Mouse (Mus musculus) ES-E14 (cell line): ENCODE data around the gene Wdr46. TPM values are rescaled to one million over a fixed set of nuclear protein-coding genes. Genes with fewer than 3 reads are reported as not detected.
A peak's percentile ranks its signal among the peaks of the same experiment; 100 is the strongest.

Experiments
- DNase-seq: peaks from one replicate; pipeline ENCODE4 v3.0.0-alpha.2; 2013; ENCODE audit warnings: low read depth, low spot score
- H3K27ac ChIP-seq: 2 replicates; pipeline ENCODE4 v1.5.1; 2012; ENCODE audit warnings: low read depth, mild to moderate bottlenecking, low read length, moderate library complexity, mixed read lengths; ENCODE audit not compliant: poor library complexity, insufficient read depth, severe bottlenecking
- H3K36me3 ChIP-seq: 2 replicates; pipeline ENCODE4 v1.6.1; 2012; ENCODE audit warnings: mild to moderate bottlenecking, low read length, moderate library complexity, mixed read lengths; ENCODE audit not compliant: control insufficient read depth, poor library complexity, insufficient read depth, severe bottlenecking
- H3K4me1 ChIP-seq, 2 experiments: fragments of 150-350 bp in 1 of 2; sonication (generic) in 1 of 2; 2 replicates each; pipeline ENCODE4 v1.6.1; 2012; ENCODE audit warnings: low read length in 2 of 2, mild to moderate bottlenecking in 1 of 2, mixed read lengths in 1 of 2; ENCODE audit not compliant: control insufficient read depth in 2 of 2, insufficient read depth in 2 of 2, poor library complexity in 1 of 2
- H3K4me3 ChIP-seq, 2 experiments: fragments of 150-350 bp in 1 of 2; sonication (generic) in 1 of 2; 2 replicates each; pipeline ENCODE4 v1.5.1; 2012; ENCODE audit warnings: low read length in 2 of 2, low read depth in 1 of 2, mild to moderate bottlenecking in 1 of 2, mixed read lengths in 1 of 2; ENCODE audit not compliant: insufficient read depth in 1 of 2, poor library complexity in 1 of 2, severe bottlenecking in 1 of 2
- H3K9ac ChIP-seq: 2 replicates; pipeline ENCODE4 v1.6.1; 2012; ENCODE audit warnings: low read depth, mild to moderate bottlenecking, low read length, mixed read lengths; ENCODE audit not compliant: poor library complexity, insufficient read depth, severe bottlenecking
- H3K9me3 ChIP-seq: fragments of 150-350 bp; sonication (generic); 2 replicates; pipeline ENCODE4 v1.6.1; 2012; ENCODE audit warnings: low read depth, mild to moderate bottlenecking, low read length; ENCODE audit not compliant: control insufficient read depth, insufficient read depth
- CHD2 ChIP-seq: IDR thresholded peaks from 2 replicates; pipeline ENCODE4 v1.6.1; 2014; ENCODE audit warnings: mild to moderate bottlenecking, low read depth, low read length, inconsistent platforms
- HCFC1 ChIP-seq: IDR thresholded peaks from 2 replicates; pipeline ENCODE4 v1.6.1; 2012; ENCODE audit warnings: low read length, inconsistent platforms, borderline replicate concordance; ENCODE audit not compliant: insufficient read depth
- MAFK ChIP-seq: IDR thresholded peaks from 2 replicates; pipeline ENCODE4 v1.6.1; 2014; ENCODE audit warnings: mild to moderate bottlenecking, low read depth, low read length, inconsistent platforms; ENCODE audit not compliant: insufficient read depth
- ZC3H11A ChIP-seq: IDR thresholded peaks from 2 replicates; pipeline ENCODE4 v1.6.1; 2012; ENCODE audit warnings: low read depth, mild to moderate bottlenecking, inconsistent platforms, low read length, borderline replicate concordance
- ZNF384 ChIP-seq: IDR thresholded peaks from 2 replicates; pipeline ENCODE4 v1.6.1; 2012; ENCODE audit warnings: low read depth, low read length, inconsistent platforms
- in situ Hi-C, 2 experiments: fragments of 600-800 bp; cut with MboI; formaldehyde crosslinking; loops; one replicate each; pipeline ENCODE4 v1.15.1; 2025; ENCODE audit warnings: low sequenced_read_pairs in 2 of 2, inconsistent platforms in 1 of 2; ENCODE audit not compliant: unreplicated experiment in 2 of 2
- total RNA-seq: library from RNA; depleted of rRNA; stranded (reverse); fragments of 300-350 nt; gene quantifications from 2 replicates; pipeline ENCODE4 v1.2.3, GENCODE M21; 2012

The Wdr46 gene
- total RNA-seq, 1 experiment, result 78.2 TPM

GRCm38 (mm10) chr17:33908331-33909076, 32.0 kb upstream of the Wdr46 start:
- peak overlapping the region; percentile 77 for H3K9ac ChIP-seq
- peak overlapping the region; percentile 75 to 87 for H3K4me3 ChIP-seq
- no peaks in the 10 kb centered on the region for H3K9me3 ChIP-seq
- H3K4me1 ChIP-seq, result peaks cover 0 to 15% of the 10 kb centered on the region in 2 experiments; a peak in 3 of 4 replicates
- no peak for DNase-seq
- TF ChIP-seq CHD2, result no peak
- TF ChIP-seq ZC3H11A, result no peak
- TF ChIP-seq MAFK, result no peak
- no peak for TF ChIP-seq ZNF384
- no peak for TF ChIP-seq HCFC1
- peak overlapping the region; percentile 90 for H3K27ac ChIP-seq
- peaks cover 27% of the 10 kb centered on the region for H3K36me3 ChIP-seq
- in situ Hi-C loops, result no loop called here

- peak within 1 kb of the TSS; percentile 84 to 87 for H3K4me3 ChIP-seq
- peak within 1 kb of the TSS; percentile 92 for H3K9ac ChIP-seq
- TF ChIP-seq HCFC1 (peak; percentile 90), CHD2 (no peak; the same call in 1 of the 2 replicates), MAFK (no peak)
- no peaks in the 10 kb centered on the region for H3K9me3 ChIP-seq
- peak within 1 kb of the TSS; percentile 90 for H3K27ac ChIP-seq
- H3K4me1 ChIP-seq, result peaks cover 0 to 8% of the 10 kb centered on the region in 2 experiments; a peak in 2 of 4 replicates
- in situ Hi-C loops, result no loop called here
- H3K36me3 ChIP-seq, result peaks cover 35% of the 10 kb centered on the region
- DNase-seq, result peak; percentile 97
Observed at GRCm38 (mm10) chr17:33909077-33909868, 31.2 kb upstream of the Wdr46 start, which contains the start of gene Daxx. TSS of gene Daxx (plus strand) at chr17:33909414.

- H3K9ac ChIP-seq, result peak overlapping the region; percentile 92
- TF ChIP-seq ZC3H11A (no peak), HCFC1 (no peak), MAFK (no peak), CHD2 (no peak), ZNF384 (no peak)
- H3K4me3 ChIP-seq, result peak overlapping the region; percentile 84 to 87
- peaks cover 36% of the 10 kb centered on the region for H3K36me3 ChIP-seq
- H3K4me1 ChIP-seq, result peaks cover 0 to 8% of the 10 kb centered on the region in 2 experiments; a peak in 2 of 4 replicates
- in situ Hi-C loops, result no loop called here
- no peak for DNase-seq
- peak overlapping the region; percentile 76 for H3K27ac ChIP-seq
- H3K9me3 ChIP-seq, result no peaks in the 10 kb centered on the region
Observed at GRCm38 (mm10) chr17:33909869-33910250, 30.6 kb upstream of the Wdr46 start.

DNA sequence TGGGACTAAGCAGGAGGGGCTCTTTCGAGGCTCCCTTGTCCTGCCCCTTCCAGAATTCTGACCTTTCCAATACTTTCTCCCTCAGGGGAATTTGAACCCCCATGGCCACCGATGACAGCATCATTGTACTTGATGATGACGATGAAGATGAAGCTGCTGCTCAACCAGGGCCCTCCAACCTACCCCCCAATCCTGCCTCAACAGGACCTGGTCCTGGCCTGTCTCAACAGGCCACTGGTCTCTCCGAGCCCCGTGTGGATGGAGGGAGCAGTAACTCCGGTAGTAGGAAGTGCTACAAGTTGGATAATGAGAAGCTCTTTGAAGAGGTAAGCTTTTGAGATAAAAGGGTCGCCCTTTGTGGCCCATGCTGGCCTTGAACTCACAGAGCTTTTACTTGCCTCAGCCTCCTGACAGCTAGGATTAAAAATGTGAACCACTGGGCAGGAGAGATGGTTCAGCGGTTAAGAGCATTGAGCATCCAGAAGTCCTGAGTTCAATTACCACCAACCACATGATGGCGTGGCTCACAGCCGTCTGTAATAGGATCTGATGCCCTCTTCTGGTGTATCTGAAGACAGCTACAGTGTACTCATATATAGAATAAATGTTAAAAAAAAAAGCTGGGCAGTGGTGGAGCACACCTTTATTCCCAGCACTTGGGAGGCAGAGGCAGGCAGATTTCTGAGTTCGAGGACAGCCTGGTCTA, 30.0 kb upstream of the Wdr46 start:
- in situ Hi-C loops, result no loop called here
- no peak for DNase-seq
- Histone ChIP-seq H3K9me3 (no peaks in the 10 kb centered on the region), H3K4me3 (peak overlapping the region; percentile 84 to 87), H3K4me1 (peaks cover 0 to 8% of the 10 kb centered on the region in 2 experiments; a peak in 2 of 4 replicates), H3K9ac (peak overlapping the region; percentile 92; the same call in 1 of the 2 replicates), H3K36me3 (peaks cover 40% of the 10 kb centered on the region), H3K27ac (no peak overlapping the region; the same call in 1 of the 2 replicates)
- TF ChIP-seq CHD2, result no peak
- TF ChIP-seq HCFC1, result no peak
- no peak for TF ChIP-seq MAFK
- TF ChIP-seq ZNF384, result no peak
- no peak for TF ChIP-seq ZC3H11A
